Mouse (Mus musculus): ENCODE measurements around the gene Hoxa1.

Hoxa1 gene

GRCm38 (mm10) chr6:52189172-52189591 lies 31.1 kb upstream of the Hoxa1 start:
- DNase-seq = no peak

GRCm38 (mm10) chr6:52186500-52186899 lies 28.4 kb upstream of the Hoxa1 start:
- DNase-seq = no peak

GRCm38 (mm10) chr6:52185834-52186233 lies 27.7 kb upstream of the Hoxa1 start:
- no peak for DNase-seq

- no peak for DNase-seq
These were observed 27.1 kb upstream of the Hoxa1 start for GRCm38 (mm10) chr6:52185222-52185621.

GRCm38 (mm10) chr6:52184668-52185067 lies 26.6 kb upstream of the Hoxa1 start:
- DNase-seq = no peak

- DNase-seq = no peak
These were observed 25.4 kb upstream of the Hoxa1 start for GRCm38 (mm10) chr6:52183311-52184080.

GRCm38 (mm10) chr6:52182793-52183192 lies 24.7 kb upstream of the Hoxa1 start:
- no peak for DNase-seq

- DNase-seq = no peak
These were observed 23.9 kb upstream of the Hoxa1 start for GRCm38 (mm10) chr6:52182030-52182429.

- no peak for DNase-seq
These were observed 22.6 kb upstream of the Hoxa1 start for GRCm38 (mm10) chr6:52180726-52181125.

GRCm38 (mm10) chr6:52180213-52180710 lies 22.1 kb upstream of the Hoxa1 start:
- no peak for DNase-seq

- no peak for DNase-seq
These were observed 21.6 kb upstream of the Hoxa1 start for GRCm38 (mm10) chr6:52179690-52180089.

- DNase-seq = no peak
These were observed 21.0 kb upstream of the Hoxa1 start for GRCm38 (mm10) chr6:52178918-52179665.

GRCm38 (mm10) chr6:52177806-52178205 lies 19.7 kb upstream of the Hoxa1 start:
- no peak for DNase-seq

GRCm38 (mm10) chr6:52177061-52177735 lies 19.1 kb upstream of the Hoxa1 start, which contains the start of gene 5730596B20Rik:
5730596B20Rik (plus strand) TSS chr6:52177498.
- DNase-seq = no peak

GRCm38 (mm10) chr6:52176391-52176790 lies 18.3 kb upstream of the Hoxa1 start:
- no peak for DNase-seq

- no peak for DNase-seq
These were observed 17.7 kb upstream of the Hoxa1 start for GRCm38 (mm10) chr6:52175864-52176263.

GRCm38 (mm10) chr6:52174968-52175751 lies 17.0 kb upstream of the Hoxa1 start:
- DNase-seq = peak in 1 of 2 experiments; percentile 10

GRCm38 (mm10) chr6:52173648-52174047 lies 15.5 kb upstream of the Hoxa1 start:
- DNase-seq = no peak

- DNase-seq = peak in 1 of 2 experiments; percentile 7
These were observed 14.4 kb upstream of the Hoxa1 start for GRCm38 (mm10) chr6:52172501-52172900.

GRCm38 (mm10) chr6:52171938-52172337 lies 13.8 kb upstream of the Hoxa1 start:
- DNase-seq = no peak

- DNase-seq = no peak
These were observed 13.2 kb upstream of the Hoxa1 start for GRCm38 (mm10) chr6:52171331-52171730.

- DNase-seq = no peak
These were observed 12.7 kb upstream of the Hoxa1 start for GRCm38 (mm10) chr6:52170898-52171223.

Data from cerebellum, postnatal 25 days (tissue).